Mouse (Mus musculus) olfactory bulb, adult 2 months (tissue): ENCODE results near the gene Aox3.

Source experiments
- CTCF ChIP-seq: fragments of 200-500 bp; IDR thresholded peaks from 2 replicates; pipeline ENCODE4 v1.5.1; 2012; ENCODE audit warnings: low read depth, mild to moderate bottlenecking, low read length, moderate library complexity; ENCODE audit not compliant: insufficient read depth
- POLR2A ChIP-seq: fragments of 200-500 bp; IDR thresholded peaks from 2 replicates; pipeline ENCODE4 v1.6.1; 2012; ENCODE audit warnings: mild to moderate bottlenecking, low read depth, low read length, moderate library complexity; ENCODE audit not compliant: insufficient read depth

- TF ChIP-seq CTCF (no peak), POLR2A (no peak)
Observed at GRCm38 (mm10) chr1:58091992-58092560, 20.9 kb upstream of the Aox3 start.
